Mouse (Mus musculus): ENCODE measurements around the gene Exoc3l4. TPM values are rescaled to one million over a fixed set of nuclear protein-coding genes. Genes with fewer than 3 reads are reported as not detected.

Gene Exoc3l4
- total RNA-seq (2021), result 1 to 10 TPM; 4.8 to 6.7 TPM
- long read RNA-seq, experiment 1, partial matches to known transcripts, result 0 of 1 reads
- long read RNA-seq, experiment 1, other reads (novel, unspliced or antisense), result 0 of 1 reads
- long read RNA-seq, experiment 2, partial matches to known transcripts, result 0 of 2 reads
- long read RNA-seq, experiment 2, other reads (novel, unspliced or antisense), result 0 of 2 reads

DNA sequence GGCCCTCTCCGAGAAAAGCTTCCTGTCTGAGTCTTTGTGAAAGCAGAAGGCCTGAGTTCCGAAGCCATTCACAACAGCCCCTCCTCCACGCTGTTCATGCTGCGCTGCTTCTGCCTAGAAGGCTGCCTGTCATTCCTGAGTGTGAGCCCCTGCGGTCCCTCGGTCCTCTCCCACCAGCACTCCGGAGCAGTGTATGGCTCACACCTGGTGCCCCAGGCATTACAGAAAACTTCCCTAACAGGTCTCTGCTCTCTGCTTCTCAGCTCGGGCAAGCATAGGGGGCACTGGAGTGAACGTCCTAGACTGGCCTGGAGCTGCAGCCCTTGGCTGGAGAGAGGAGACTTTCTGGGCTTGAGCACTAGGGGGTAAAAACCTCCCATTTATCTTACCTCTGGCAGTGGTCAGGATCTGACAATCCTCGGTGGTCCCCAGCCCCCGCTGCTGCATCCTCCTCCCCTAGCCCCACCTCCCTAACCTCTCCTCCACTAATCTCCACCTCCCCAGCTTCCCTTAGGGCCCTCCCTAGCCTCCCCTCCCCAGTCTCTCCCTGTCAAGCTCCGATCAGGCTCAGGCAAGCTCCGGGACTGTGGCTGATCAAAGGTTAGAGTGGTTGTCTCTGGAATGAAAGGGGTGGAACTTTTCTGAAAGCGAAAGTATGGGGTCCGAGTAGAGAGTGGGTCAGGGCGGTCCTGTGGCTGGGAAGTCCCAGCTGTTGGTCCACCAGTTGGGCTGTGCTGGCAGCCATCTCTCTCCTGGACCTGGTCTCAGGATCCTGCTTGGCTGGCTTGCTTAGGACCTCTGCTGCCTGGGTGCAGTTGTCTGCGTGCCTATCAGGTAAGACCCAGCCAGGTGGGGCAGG lies at the start of gene Exoc3l4:
Gene Exoc3l4, plus strand, starts transcription at position 97 of the 859 bp plus-strand sequence.
- DNase-seq, result no peak

DNA sequence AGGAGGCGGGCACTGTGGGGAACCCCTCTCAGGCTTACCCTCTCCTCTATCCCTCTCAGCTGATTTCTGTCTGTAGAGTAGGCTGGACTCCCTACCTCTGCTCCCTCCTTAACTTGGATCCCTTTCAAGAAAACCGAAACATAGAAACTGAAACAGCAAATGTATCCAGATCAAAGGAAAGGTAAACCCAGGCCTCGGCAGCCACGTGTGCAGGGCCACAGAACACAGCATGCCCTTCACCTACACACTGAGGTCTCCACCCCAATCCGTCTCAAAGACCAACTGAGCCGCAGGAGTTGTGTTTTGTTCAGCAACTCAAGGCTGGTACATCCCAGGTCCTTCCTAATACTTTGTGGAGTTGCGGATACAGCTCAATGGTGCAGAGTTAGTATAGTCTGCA lies 49.8 kb upstream of the Exoc3l4 start:
- no peak for DNase-seq

DNA sequence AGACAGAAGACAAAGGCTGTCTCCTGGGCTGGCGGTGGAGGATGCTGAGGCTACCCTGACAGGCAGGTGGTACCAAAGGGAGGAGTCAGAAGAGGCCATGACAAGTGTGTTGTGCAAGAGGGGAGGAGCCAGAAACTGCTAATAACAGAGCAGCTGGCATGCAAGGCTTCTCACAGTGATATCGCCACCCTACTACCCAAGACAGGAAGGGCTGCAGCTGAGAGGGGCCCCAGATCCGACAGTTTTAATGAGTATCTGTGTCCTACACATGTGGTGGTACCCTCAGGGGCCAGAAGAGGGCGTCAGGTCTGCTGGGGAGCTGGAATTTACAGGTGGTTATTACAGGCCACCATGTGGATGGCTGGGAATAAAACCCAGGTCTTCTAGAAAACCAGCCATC lies 46.6 kb upstream of the Exoc3l4 start:
- DNase-seq, result no peak

DNA sequence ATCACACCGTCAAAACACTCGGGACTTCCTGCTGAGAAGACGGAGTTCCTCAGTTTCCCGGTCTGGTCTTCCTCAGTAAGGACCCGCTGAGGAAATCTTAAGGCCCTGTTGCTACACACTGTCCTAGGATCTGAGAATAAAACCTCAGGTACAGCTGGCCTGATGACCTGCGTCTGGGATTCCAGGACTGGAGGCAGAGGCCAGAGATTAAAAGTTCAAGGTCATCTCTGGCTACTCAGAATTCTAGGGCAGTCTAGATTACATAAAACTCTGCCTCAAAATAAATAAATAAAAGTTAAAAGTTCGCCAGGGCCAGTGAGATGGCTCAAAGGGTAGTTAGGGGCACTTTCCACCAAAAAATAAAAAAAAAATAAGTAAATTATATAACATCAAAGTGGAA lies 44.9 kb upstream of the Exoc3l4 start:
- DNase-seq, result no peak

DNA sequence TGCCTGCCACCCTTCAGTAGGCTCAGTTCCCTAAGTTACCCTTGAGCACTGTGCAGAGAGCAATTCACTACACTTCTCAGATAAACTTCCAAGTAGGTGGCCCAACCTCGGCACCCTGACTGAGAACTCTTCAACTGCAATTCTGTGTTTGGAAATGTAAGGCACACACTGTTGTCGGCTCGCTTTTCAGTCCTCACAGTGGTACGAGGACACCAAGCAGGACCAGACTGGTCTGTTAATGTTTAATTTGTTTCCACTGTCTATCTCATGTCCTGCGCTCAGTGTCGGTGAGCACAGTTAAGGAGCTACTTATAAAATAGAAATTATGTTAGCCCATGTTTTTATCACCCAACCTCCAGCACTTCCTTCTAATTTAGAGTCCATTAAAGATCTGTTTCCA lies 43.4 kb upstream of the Exoc3l4 start:
- no peak for DNase-seq

DNA sequence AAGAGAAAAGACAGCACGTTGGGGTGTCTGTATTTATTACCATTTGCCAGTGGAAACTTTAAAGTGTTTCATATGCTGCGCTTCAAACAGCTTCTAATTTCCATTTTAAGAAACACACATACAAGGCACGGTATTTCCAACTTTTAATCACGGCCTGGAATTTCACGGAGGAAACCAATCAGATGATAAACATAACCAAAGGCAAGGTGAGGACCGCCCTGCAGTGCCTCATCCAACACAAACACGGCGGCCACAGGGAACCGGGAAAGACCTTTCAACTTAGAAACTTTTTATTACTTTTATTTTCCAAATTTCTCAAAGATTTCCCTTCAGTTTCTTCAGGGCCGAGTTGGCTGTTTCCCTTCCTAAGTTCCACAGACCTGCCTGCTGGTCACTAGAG lies 42.1 kb upstream of the Exoc3l4 start:
- DNase-seq, result no peak

DNA sequence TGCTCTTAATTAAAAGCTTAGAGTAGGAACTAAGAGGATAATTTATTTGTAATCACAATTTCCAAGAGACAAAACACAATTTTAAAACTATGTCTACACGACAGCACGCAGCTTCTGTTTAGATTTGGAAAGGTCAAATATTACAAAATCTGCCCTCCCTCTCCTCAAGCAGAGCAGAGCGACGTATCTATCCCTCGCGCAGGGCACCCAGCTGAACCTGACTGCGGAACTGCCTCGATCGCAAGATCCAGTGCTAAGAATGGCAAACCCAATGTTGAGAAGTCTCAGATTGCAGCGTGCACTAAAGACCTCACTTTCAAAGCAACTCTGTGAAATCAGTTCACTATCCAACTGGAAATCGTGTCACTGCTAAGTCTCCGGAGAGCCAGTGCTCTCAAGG lies 41.3 kb upstream of the Exoc3l4 start:
- DNase-seq, result peak; percentile 52 to 57

DNA sequence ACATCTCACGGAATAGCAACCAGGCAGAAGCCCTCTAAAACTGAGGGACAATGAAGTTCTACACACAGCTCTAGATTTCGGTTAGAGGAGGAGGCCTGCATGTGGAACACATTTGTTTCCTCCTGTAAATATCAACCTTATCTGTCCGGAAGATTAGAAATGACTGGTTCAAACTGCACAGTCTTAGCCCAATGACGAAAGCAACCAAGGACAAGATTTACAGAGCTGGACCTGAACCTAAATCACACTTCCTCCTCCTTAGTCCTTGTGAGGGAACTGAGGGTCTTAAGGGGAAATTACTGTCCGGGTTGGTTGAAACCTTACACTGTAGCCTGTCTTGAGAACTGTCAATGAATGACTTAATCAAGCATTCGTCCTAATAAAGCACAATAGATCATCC lies 40.8 kb upstream of the Exoc3l4 start:
- DNase-seq, result no peak

DNA sequence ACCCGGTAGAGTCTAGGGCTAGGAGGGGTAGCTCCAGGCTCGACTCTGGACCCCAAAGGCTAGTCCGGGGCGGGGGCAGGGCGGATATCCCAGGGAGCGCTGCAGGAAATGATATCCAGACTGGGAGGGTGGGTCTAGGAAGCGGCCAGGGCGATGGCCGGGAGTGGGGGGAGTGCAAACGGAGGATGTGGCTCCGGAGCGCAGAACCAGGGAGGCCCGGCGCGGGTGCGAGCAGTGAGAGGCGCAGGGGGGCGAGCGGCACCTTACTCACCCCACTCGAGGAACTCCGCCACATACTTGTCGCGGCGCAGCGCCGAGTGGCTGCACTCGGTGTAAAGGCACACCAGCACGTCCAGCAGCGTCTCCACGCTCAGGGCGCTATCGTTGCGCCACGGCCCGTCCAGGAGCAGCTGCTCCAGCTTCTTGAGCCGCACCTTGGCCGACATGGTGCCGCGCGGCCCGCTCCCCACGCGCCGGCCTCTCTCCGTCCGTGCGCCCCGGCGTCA lies 39.9 kb upstream of the Exoc3l4 start:
- DNase-seq, result peak; percentile 76 to 82

DNA sequence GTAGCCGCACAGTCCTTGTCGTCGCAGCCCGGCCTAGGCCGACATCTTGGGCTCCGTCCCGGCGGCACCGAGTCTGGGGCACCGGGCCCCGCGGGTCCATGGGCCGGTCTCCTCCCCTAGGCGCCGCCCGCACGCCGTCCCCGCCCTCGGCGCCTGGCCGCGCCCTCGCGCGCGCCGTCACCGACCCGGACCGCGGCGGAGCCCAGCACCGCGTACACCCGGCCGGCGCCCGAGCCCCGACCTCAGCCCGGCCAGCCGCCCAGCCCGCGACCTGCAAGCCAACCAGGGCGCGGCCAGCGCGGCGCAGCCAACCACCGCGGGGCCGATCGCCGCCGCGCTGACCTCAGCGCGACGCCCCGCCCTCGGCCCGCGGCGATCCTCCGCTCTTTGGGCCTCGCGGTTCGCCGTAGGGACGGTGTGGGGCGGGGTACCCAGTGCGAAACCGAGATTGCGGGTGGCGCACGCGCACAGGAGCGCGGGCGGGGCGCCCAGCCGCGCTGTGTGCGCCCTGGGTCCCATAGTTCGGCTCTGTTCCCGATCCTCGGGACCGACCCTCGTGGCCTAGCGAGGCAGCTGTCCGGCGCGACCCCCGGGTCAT lies 39.3 kb upstream of the Exoc3l4 start, which contains the start of gene Cdc42bpb:
Gene Cdc42bpb, minus strand, starts transcription at position 343 of the 598 bp plus-strand sequence.
- DNase-seq, result peak; percentile 96 to 97

DNA sequence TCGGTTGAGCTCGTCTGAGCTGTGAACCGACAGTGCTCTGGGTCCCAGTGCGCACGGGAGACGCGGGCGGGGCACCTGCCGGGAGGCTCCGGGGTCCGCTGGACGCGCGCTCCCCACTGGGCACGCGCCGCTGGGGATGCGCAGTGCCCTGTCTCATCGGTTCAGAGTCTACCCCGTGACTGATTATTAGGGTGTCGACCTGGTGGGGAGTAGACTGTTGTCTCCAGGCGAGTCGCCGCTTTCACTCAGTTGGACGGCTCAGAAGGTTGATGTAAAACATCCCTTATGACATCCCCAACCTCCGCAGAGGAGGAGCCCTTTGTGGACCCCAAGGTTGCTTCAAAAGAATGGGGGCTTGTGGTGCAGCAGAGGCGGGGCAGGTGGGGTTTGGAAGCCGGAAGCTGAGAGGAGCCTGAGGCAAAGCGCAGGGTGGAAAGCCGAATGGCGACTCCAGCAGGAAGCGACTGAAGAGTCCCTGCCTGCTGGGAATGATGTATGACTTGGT lies 38.8 kb upstream of the Exoc3l4 start:
- DNase-seq, result peak; percentile 60 to 67

DNA sequence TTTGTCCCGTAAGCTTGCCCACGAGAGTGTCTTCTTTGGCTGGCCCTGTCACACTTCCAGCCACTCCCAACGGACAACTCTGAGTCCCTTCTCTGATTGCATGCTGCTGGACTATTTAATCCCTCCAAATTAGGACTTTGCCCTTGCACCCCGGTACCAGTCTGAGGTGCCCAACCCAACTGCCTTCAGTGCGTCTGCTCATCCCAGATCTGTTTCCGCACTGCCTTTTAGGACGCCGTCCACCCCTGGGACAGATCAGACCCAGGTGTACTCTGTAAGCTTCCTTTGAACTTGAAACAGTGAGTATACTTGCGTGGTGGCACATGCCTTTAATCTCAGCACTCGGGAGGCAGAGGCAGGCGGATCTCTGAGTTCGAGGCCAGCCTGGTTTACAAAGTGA lies 38.0 kb upstream of the Exoc3l4 start:
- no peak for DNase-seq

DNA sequence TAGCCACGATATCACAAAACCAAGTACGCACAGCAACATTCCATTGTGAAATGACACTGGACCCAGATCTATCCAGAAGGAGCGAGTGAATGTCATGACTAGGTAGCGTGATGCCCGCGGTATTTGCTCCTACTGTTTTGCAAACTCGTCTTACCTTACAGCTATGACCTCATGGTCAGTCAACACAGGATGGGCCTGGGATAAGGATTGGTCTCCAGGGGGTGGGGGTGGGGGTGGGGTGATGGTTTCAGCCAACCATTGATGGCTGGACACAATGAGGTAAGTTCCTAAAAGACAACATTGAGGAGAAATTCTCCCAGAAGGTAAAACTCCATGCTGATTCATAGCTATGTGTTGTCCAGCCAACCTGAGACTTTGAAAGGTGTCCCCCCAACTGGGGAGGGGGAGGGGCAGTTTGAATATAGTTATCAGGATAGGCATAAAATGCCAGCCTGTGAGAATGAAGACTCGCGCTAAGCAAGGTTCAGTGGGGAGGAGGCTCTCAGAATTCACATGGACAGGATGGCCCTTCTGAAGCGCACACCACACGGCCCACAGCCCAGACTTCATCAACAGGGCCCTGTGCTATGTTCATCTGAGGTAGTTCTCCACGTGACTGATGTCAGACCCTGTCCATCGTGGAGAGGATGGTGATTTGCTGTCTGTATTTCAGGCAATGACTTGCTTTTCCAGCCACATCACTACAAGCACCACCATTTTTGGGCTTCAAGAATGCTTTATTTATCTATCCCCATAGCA lies 30.8 kb upstream of the Exoc3l4 start:
- DNase-seq, result no peak

DNA sequence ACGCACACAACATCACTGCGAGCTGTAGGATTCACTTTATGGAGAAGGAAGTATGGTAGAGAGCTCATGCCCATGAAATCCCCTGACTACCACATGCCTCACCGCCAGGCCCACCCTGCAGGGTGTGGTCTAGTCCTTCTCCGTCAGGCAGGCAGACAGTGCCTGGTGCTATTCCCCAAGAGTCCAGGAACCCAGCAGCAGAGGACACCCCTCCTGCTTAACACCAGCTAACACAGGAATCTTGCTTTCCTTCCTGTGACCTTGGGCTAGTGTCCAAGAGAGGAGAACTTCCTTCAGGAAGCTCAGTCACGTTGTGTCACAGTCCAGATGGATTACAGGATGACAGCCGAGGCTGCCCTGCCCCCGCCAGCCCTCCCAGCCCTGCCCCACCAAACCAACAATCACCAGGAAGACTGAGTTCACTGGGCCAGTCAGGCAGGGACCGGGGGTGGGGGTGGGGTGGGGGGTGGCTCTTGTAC lies 30.1 kb upstream of the Exoc3l4 start:
- peak; percentile 46 to 76 for DNase-seq

DNA sequence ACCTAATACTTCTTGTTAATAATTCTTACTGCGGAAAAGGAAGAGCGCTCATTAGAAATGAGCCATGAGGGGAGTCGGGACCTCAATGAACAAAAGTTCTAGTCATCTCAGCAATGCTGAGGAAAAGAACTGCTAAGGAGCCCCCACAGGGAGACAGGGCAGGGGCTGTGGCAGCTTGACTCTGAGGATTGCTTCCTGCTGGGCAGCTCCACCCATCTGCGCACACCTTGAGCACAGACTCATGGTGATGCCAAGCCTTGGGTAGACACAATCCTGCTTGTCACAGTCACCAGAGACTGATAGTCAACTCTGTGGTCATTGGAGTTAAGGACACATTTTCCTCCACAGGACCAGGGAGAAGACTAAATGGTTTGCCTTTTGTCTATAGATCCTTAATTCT lies 29.7 kb upstream of the Exoc3l4 start:
- DNase-seq, result no peak

DNA sequence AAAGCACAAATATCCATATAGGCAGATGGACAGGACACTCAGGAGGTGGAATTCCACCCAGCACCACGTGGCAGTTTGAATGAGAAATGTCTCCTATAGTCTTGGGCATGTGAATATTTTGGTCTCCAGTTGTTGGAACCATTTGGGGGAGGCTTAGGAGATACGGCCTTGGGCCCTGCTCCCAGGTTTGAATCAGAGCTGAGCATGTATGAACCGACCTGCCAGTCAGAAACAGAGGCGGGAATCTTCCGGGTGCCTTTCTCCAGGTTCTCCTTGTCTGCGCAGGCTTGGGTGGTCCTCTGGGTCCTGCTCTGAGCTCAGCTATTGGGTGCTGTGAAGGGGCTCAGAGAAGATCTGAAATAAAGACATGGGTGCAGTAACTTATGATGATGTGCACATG lies 22.8 kb upstream of the Exoc3l4 start:
- peak; percentile 60 to 70 for DNase-seq

DNA sequence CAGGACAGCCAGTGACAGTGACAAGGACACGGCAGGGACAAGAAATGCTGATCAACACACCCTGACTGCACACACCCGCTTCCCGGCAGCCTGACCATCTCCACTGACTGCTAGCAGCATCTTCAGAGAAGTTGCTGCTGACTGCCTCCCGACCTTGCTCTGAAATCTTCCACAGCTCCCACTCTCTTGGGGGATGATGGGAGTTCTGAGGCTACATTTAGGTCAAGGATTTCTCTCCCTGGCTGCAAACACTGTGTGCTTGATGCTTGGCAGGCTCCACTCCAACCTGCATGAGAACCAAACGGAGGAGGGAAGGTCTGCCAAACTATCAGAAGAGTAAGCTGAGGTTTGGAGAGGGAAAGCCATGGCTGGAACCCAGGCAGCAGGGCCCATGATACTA lies 19.8 kb upstream of the Exoc3l4 start:
- peak; percentile 51 to 59 for DNase-seq

DNA sequence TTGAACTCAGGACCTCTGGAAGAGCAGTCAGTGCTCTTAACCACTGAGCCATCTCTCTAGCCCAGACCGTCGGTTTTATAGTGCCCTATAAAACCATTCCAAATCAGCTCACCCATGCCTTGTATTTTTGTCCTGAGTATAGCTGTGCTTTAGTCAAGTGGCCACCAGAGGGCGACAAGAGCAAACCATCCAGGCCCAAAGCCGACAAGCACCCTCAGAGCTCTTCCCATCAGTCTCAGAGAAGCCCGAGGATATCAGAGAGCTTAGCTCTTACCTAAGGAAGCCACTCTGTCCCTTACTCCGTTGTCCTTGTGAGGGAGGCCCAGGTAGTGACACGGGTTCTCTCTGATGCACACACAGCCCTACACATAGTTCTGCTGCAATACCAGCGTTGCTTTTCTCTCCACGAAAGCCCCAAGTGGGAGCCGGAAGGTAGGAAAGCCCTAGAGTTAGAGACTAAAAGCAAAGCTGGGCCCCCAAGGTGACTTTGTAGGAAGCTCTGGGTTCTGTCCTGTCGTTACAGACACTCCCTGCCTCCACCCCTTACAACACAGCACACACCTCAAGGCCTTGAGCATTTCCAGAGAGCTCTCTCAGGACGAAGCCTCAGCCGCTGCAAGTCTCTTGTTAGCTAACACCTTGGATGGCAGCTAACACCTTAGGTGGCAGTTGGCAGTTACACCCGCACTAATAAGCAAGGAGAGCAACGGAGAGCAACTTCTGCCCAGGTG lies 15.2 kb upstream of the Exoc3l4 start:
- DNase-seq, result peak; percentile 76 to 83

DNA sequence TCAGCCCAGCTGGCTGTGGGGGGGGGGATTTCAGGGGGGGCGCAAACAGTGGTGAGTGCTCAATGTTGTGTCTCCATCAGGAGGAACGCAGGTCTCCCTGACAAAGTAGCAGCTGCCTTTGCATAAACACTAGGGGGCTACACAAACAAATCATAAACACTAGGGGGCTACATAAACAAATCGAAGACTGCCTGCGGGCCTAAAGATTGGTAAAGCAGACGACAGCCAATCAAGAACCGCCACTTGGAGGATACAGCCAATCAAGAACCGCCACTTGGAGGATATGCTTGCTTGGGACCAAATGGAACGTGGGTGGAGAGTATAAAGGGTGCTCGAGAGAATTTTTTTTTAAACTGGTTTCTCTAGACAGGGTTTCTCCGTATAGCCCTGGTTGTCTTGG lies 11.9 kb upstream of the Exoc3l4 start:
- no peak for DNase-seq

DNA sequence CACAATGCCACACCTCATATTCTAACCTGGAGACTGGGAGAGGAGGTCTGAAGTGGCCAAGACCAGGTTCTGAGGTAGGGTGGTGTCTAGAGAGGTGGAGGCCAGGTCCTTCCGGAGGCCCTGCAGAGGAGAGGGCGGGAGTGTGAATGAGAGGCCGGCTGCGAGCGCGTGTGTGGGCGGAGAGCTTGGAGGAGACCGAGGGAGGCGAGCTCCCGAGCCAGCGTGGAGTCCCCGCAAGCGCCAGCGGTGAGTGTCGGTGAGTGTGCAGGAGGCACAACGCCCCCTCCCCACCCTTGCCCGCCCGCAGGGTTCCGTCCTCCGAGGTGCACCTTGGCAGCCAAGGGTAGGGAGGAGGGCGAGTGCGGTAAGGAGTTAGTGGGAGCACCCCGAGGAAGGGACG lies 10.2 kb upstream of the Exoc3l4 start, which contains the start of gene Lbhd2:
Gene Lbhd2, plus strand, starts transcription at position 188 of the 400 bp plus-strand sequence.
- DNase-seq, result no peak

DNA sequence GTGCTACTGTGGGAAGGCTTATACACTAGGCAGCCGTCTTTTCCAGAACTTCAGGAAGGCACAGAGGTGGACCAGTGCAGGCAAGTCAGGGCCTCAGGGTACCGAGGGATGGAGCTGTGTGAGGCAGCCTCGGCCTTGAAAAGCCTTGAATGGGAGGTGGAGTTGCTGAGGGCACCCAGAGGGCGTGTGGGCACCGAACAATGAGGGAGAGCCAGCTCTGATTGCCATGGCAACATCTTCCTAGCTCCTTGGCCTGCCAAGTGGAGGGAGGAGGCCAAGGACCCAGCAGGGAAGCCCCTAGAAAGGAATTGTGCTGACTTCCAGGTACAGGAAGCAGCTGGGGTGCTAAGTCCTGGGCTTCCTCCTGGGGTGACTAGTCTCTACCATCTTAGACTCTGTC lies 7.2 kb upstream of the Exoc3l4 start:
- no peak for DNase-seq
